Mouse (Mus musculus): ENCODE measurements around the gene Maml2. TPM values are rescaled to one million over a fixed set of nuclear protein-coding genes. Genes with fewer than 3 reads are reported as not detected.

Maml2 gene
- polyA plus RNA-seq, 1 experiment from 2014 or later = 7.3 TPM

GRCm38 (mm10) chr9:13433501-13434090 is 135.8 kb downstream of the Maml2 start:
- H3K27me3 ChIP-seq (ENCODE audit: insufficient read depth, poor library complexity, severe bottlenecking) = no peaks in the 10 kb centered on the region
- no peak overlapping the region for H3K4me3 ChIP-seq
- 0 out of 2 replicates have a peak overlapping the region, but pooled peaks have one; percentile 36 for H3K27ac ChIP-seq
- H3K9me3 ChIP-seq = 0 out of 2 replicates have a peak, but pooled peaks cover 7% of the 10 kb centered on the region
- peaks cover 32% of the 10 kb centered on the region for H3K4me1 ChIP-seq
- H3K36me3 ChIP-seq = peaks cover 2% of the 10 kb centered on the region; the same call in 1 of the 2 replicates
- no peak for DNase-seq (ENCODE audit: low spot score)
- 70% methylated on average over 6 of the region's 6 CpGs for WGBS

- Histone ChIP-seq H3K27me3 (ENCODE audit: insufficient read depth, poor library complexity, severe bottlenecking) (no peaks in the 10 kb centered on the region), H3K36me3 (peaks cover 2% of the 10 kb centered on the region; the same call in 1 of the 2 replicates), H3K9me3 (0 out of 2 replicates have a peak, but pooled peaks cover 7% of the 10 kb centered on the region), H3K4me1 (peaks cover 17% of the 10 kb centered on the region), H3K27ac (no peak overlapping the region), H3K4me3 (no peak overlapping the region)
- no peak for DNase-seq (ENCODE audit: low spot score)
- 69% methylated on average over 6 of the region's 6 CpGs for WGBS
Measured at GRCm38 (mm10) chr9:13440911-13441310, 143.2 kb downstream of the Maml2 start.

- no peak overlapping the region for H3K4me3 ChIP-seq
- 0 out of 2 replicates have a peak, but pooled peaks cover 5% of the 10 kb centered on the region for H3K9me3 ChIP-seq
- H3K36me3 ChIP-seq = peaks cover 2% of the 10 kb centered on the region; the same call in 1 of the 2 replicates
- peak; percentile 77 for DNase-seq (ENCODE audit: low spot score)
- H3K27me3 ChIP-seq (ENCODE audit: insufficient read depth, poor library complexity, severe bottlenecking) = no peaks in the 10 kb centered on the region
- H3K27ac ChIP-seq = peak overlapping the region; percentile 45; the same call in 1 of the 2 replicates
- 34% methylated on average over 13 of the region's 13 CpGs for WGBS
- peaks cover 22% of the 10 kb centered on the region for H3K4me1 ChIP-seq
Measured at GRCm38 (mm10) chr9:13442012-13442735, 144.4 kb downstream of the Maml2 start.

- Histone ChIP-seq H3K27ac (no peak overlapping the region), H3K36me3 (no peaks in the 10 kb centered on the region), H3K4me1 (peaks cover 29% of the 10 kb centered on the region), H3K27me3 (ENCODE audit: insufficient read depth, poor library complexity, severe bottlenecking) (no peaks in the 10 kb centered on the region), H3K9me3 (no peaks in the 10 kb centered on the region), H3K4me3 (no peak overlapping the region)
- WGBS = 72% methylated on average over 1 of the region's 1 CpGs
- no peak for DNase-seq (ENCODE audit: low spot score)
Measured at GRCm38 (mm10) chr9:13443484-13444211, 145.9 kb downstream of the Maml2 start.

- H3K9me3 ChIP-seq = no peaks in the 10 kb centered on the region
- H3K36me3 ChIP-seq = no peaks in the 10 kb centered on the region
- 81% methylated on average over 1 of the region's 1 CpGs for WGBS
- no peak for DNase-seq (ENCODE audit: low spot score)
- H3K27ac ChIP-seq = 0 out of 2 replicates have a peak overlapping the region, but pooled peaks have one; percentile 5
- H3K27me3 ChIP-seq (ENCODE audit: insufficient read depth, poor library complexity, severe bottlenecking) = no peaks in the 10 kb centered on the region
- H3K4me3 ChIP-seq = no peak overlapping the region
- peaks cover 34% of the 10 kb centered on the region for H3K4me1 ChIP-seq
Measured at GRCm38 (mm10) chr9:13446236-13446635, 148.5 kb downstream of the Maml2 start.

- no peaks in the 10 kb centered on the region for H3K9me3 ChIP-seq
- H3K36me3 ChIP-seq = no peaks in the 10 kb centered on the region
- H3K4me3 ChIP-seq = no peak within 1 kb of the TSS
- H3K27me3 ChIP-seq (ENCODE audit: insufficient read depth, poor library complexity, severe bottlenecking) = no peaks in the 10 kb centered on the region
- 0 out of 2 replicates have a peak within 1 kb of the TSS, but pooled peaks have one; percentile 5 for H3K27ac ChIP-seq
- WGBS = 59% methylated on average over 4 of the region's 4 CpGs
- no peak for DNase-seq (ENCODE audit: low spot score)
- peaks cover 31% of the 10 kb centered on the region for H3K4me1 ChIP-seq
Measured at GRCm38 (mm10) chr9:13446703-13447285, 149.0 kb downstream of the Maml2 start, which contains the start of gene Gm17571. TSS of gene Gm17571 (minus strand) at chr9:13446753.

- 90% methylated on average over 3 of the region's 3 CpGs for WGBS
- peaks cover 21% of the 10 kb centered on the region for H3K4me1 ChIP-seq
Measured at GRCm38 (mm10) chr9:13448716-13449115, 151.0 kb downstream of the Maml2 start.

GRCm38 (mm10) chr9:13454651-13455123 is 156.9 kb downstream of the Maml2 start:
- H3K9me3 ChIP-seq = no peaks in the 10 kb centered on the region
- 39% methylated on average over 7 of the region's 7 CpGs for WGBS
- peaks cover 14% of the 10 kb centered on the region for H3K4me1 ChIP-seq
- H3K27me3 ChIP-seq (ENCODE audit: insufficient read depth, poor library complexity, severe bottlenecking) = no peaks in the 10 kb centered on the region
- DNase-seq (ENCODE audit: low spot score) = peak; percentile 76
- no peak overlapping the region for H3K4me3 ChIP-seq
- no peaks in the 10 kb centered on the region for H3K36me3 ChIP-seq
- H3K27ac ChIP-seq = peak overlapping the region; percentile 62

More at GRCm38 (mm10) chr9:13448716-13449115, 151.0 kb downstream of the Maml2 start:
- DNase-seq (ENCODE audit: low spot score) = no peak
- no peaks in the 10 kb centered on the region for H3K9me3 ChIP-seq
- no peaks in the 10 kb centered on the region for H3K27me3 ChIP-seq (ENCODE audit: insufficient read depth, poor library complexity, severe bottlenecking)
- no peak overlapping the region for H3K27ac ChIP-seq
- no peaks in the 10 kb centered on the region for H3K36me3 ChIP-seq
- H3K4me3 ChIP-seq = no peak overlapping the region

- Histone ChIP-seq H3K27ac (peak overlapping the region; percentile 62), H3K4me3 (no peak overlapping the region), H3K4me1 (peaks cover 14% of the 10 kb centered on the region), H3K9me3 (no peaks in the 10 kb centered on the region), H3K36me3 (no peaks in the 10 kb centered on the region), H3K27me3 (ENCODE audit: insufficient read depth, poor library complexity, severe bottlenecking) (no peaks in the 10 kb centered on the region)
- no peak for DNase-seq (ENCODE audit: low spot score)
- WGBS = 86% methylated on average over 1 of the region's 1 CpGs
Measured at GRCm38 (mm10) chr9:13455231-13455630, 157.5 kb downstream of the Maml2 start.

GRCm38 (mm10) chr9:13457774-13458173 is 160.0 kb downstream of the Maml2 start:
- no peak overlapping the region for H3K27ac ChIP-seq
- no peaks in the 10 kb centered on the region for H3K27me3 ChIP-seq (ENCODE audit: insufficient read depth, poor library complexity, severe bottlenecking)
- no peaks in the 10 kb centered on the region for H3K9me3 ChIP-seq
- no peak overlapping the region for H3K4me3 ChIP-seq
- 76% methylated on average over 6 of the region's 6 CpGs for WGBS
- peaks cover 14% of the 10 kb centered on the region for H3K4me1 ChIP-seq
- no peaks in the 10 kb centered on the region for H3K36me3 ChIP-seq
- no peak for DNase-seq (ENCODE audit: low spot score)

GRCm38 (mm10) chr9:13459371-13459770 is 161.6 kb downstream of the Maml2 start:
- H3K4me3 ChIP-seq = no peak overlapping the region
- H3K36me3 ChIP-seq = no peaks in the 10 kb centered on the region
- WGBS = 79% methylated on average over 1 of the region's 1 CpGs
- no peak overlapping the region for H3K27ac ChIP-seq
- no peaks in the 10 kb centered on the region for H3K27me3 ChIP-seq (ENCODE audit: insufficient read depth, poor library complexity, severe bottlenecking)
- no peaks in the 10 kb centered on the region for H3K9me3 ChIP-seq
- peaks cover 15% of the 10 kb centered on the region for H3K4me1 ChIP-seq
- no peak for DNase-seq (ENCODE audit: low spot score)

- H3K9me3 ChIP-seq = no peaks in the 10 kb centered on the region
- no peak overlapping the region for H3K4me3 ChIP-seq
- no peak overlapping the region for H3K27ac ChIP-seq
- peaks cover 15% of the 10 kb centered on the region for H3K4me1 ChIP-seq
- WGBS = 85% methylated on average over 3 of the region's 3 CpGs
- DNase-seq (ENCODE audit: low spot score) = no peak
- H3K36me3 ChIP-seq = no peaks in the 10 kb centered on the region
- H3K27me3 ChIP-seq (ENCODE audit: insufficient read depth, poor library complexity, severe bottlenecking) = no peaks in the 10 kb centered on the region
Measured at GRCm38 (mm10) chr9:13460012-13460411, 162.3 kb downstream of the Maml2 start.

Data from heart, embryonic 10.5 days (tissue).